Comparison of ENCODE assay signal across 8 mouse cellular contexts in genomic region chr1:52844782-52845665, GRCm38 (mm10). TPM values are rescaled to one million over a fixed set of nuclear protein-coding genes. Genes with fewer than 3 reads are reported as not detected.
A peak's percentile ranks its signal among the peaks of the same experiment; 100 is the strongest.
DNase-seq lines count a peak whose midpoint lies in the region; ATAC-seq and TF ChIP-seq lines count a peak whose summit lies in the region.

Gene Hibch (plus strand): TSS chr1:52844929.

- H3K27ac ChIP-seq in heart, embryonic 12.5 days (ENCODE audit: poor library complexity, severe bottlenecking), result peak within 1 kb of the TSS; percentile 80
- H3K27ac ChIP-seq in kidney, postnatal 0 days, result peak within 1 kb of the TSS; percentile 89
- H3K27ac ChIP-seq in liver, embryonic 11.5 days (ENCODE audit: low read depth, low read length), result peak within 1 kb of the TSS; percentile 65
- 0 out of 2 replicates have a peak within 1 kb of the TSS, but pooled peaks have one; percentile 27 for H3K27ac ChIP-seq in stomach, embryonic 14.5 days (ENCODE audit: low read length)

- no peaks in the 10 kb centered on the region for H3K27me3 ChIP-seq in heart, embryonic 12.5 days (replicated peaks)
- H3K27me3 ChIP-seq in kidney, postnatal 0 days (ENCODE audit: insufficient read depth, low read length), result no peaks in the 10 kb centered on the region
- H3K27me3 ChIP-seq in liver, embryonic 11.5 days (replicated peaks; ENCODE audit: control insufficient read depth, insufficient read depth, low read length), result no peaks in the 10 kb centered on the region
- H3K27me3 ChIP-seq in stomach, embryonic 14.5 days (ENCODE audit: control insufficient read depth, insufficient read depth, low read length), result no peaks in the 10 kb centered on the region

- peak within 1 kb of the TSS; percentile 78 for H3K4me2 ChIP-seq in heart, embryonic 12.5 days
- peak within 1 kb of the TSS; percentile 87 for H3K4me2 ChIP-seq in kidney, postnatal 0 days (ENCODE audit: low read length)
- H3K4me2 ChIP-seq in liver, embryonic 11.5 days, result peak within 1 kb of the TSS; percentile 83
- H3K4me2 ChIP-seq in stomach, embryonic 14.5 days (replicated peaks; ENCODE audit: low read depth, low read length), result peak within 1 kb of the TSS; percentile 72

- WGBS in heart, embryonic 12.5 days, result 2% methylated on average over 45 of the region's 45 CpGs
- 2% methylated on average over 45 of the region's 45 CpGs for WGBS in kidney, postnatal 0 days
- WGBS in liver, embryonic 11.5 days, result 2% methylated on average over 45 of the region's 45 CpGs
- WGBS in stomach, embryonic 14.5 days, result 3% methylated on average over 45 of the region's 45 CpGs

- 0 out of 2 replicates have a peak, but pooled peaks have one; percentile 6 for TF ChIP-seq CTCF in kidney, postnatal 0 days (IDR thresholded peaks at IDR 0.05; ENCODE audit: low read depth)

- ATAC-seq in erythroid progenitor cell, adult 5-6 weeks (replicated peaks; ENCODE audit: low FRiP score, poor library complexity, severe bottlenecking), result peak; percentile 96
- ATAC-seq in heart, embryonic 12.5 days (ENCODE audit: insufficient number of reproducible peaks, low FRiP score), result peak; percentile 100
- ATAC-seq in kidney, postnatal 0 days (replicated peaks; ENCODE audit: low FRiP score, low read depth), result peak; percentile 100
- peak; percentile 100 for ATAC-seq in liver, embryonic 11.5 days (replicated peaks; ENCODE audit: low FRiP score)
- ATAC-seq in stomach, embryonic 14.5 days (ENCODE audit: insufficient number of reproducible peaks, insufficient read depth, low FRiP score, low read depth), result peak; percentile 100

- H3K4me3 ChIP-seq in heart, embryonic 12.5 days, result peak within 1 kb of the TSS; percentile 68
- H3K4me3 ChIP-seq in kidney, postnatal 0 days (replicated peaks; ENCODE audit: low read depth, low read length), result peak within 1 kb of the TSS; percentile 59
- peak within 1 kb of the TSS; percentile 65 for H3K4me3 ChIP-seq in liver, embryonic 11.5 days (ENCODE audit: low read depth, low read length)
- peak within 1 kb of the TSS; percentile 56 for H3K4me3 ChIP-seq in stomach, embryonic 14.5 days (ENCODE audit: low read depth, low read length)

- peak; percentile 100 for DNase-seq in CD4-positive helper T cell, adult 2 months (ENCODE audit: low read depth, low spot score)
- peak; percentile 94 for DNase-seq in brain, embryonic 18.5 days (ENCODE audit: low read depth, low spot score)
- DNase-seq in kidney, postnatal 0 days (ENCODE audit: low spot score), result peak; percentile 99
- peak; percentile 97 for DNase-seq in liver, embryonic 11.5 days (ENCODE audit: low spot score)
- DNase-seq in naive thymus-derived CD4-positive, alpha-beta T cell, adult 2 months (ENCODE audit: low read depth), result peak; percentile 99

- H3K36me3 ChIP-seq in heart, embryonic 12.5 days, result no peaks in the 10 kb centered on the region
- H3K36me3 ChIP-seq in kidney, postnatal 0 days (ENCODE audit: insufficient read depth, low read length), result no peaks in the 10 kb centered on the region
- H3K36me3 ChIP-seq in liver, embryonic 11.5 days (ENCODE audit: control insufficient read depth, insufficient read depth, low read length), result no peaks in the 10 kb centered on the region
- no peaks in the 10 kb centered on the region for H3K36me3 ChIP-seq in stomach, embryonic 14.5 days (ENCODE audit: control insufficient read depth, insufficient read depth, low read length)

- H3K9ac ChIP-seq in heart, embryonic 12.5 days, result peak within 1 kb of the TSS; percentile 75
- peak within 1 kb of the TSS; percentile 77 for H3K9ac ChIP-seq in kidney, postnatal 0 days (ENCODE audit: low read depth, low read length)
- H3K9ac ChIP-seq in liver, embryonic 11.5 days (ENCODE audit: low read depth, low read length), result peak within 1 kb of the TSS; percentile 78
- H3K9ac ChIP-seq in stomach, embryonic 14.5 days (replicated peaks; ENCODE audit: low read depth, low read length), result peak within 1 kb of the TSS; percentile 64

- H3K9me3 ChIP-seq in heart, embryonic 12.5 days (replicated peaks), result no peaks in the 10 kb centered on the region
- no peaks in the 10 kb centered on the region for H3K9me3 ChIP-seq in kidney, postnatal 0 days (replicated peaks; ENCODE audit: low read length)
- H3K9me3 ChIP-seq in liver, embryonic 11.5 days (ENCODE audit: control insufficient read depth, low read length), result no peaks in the 10 kb centered on the region
- H3K9me3 ChIP-seq in stomach, embryonic 14.5 days (ENCODE audit: control insufficient read depth, low read depth, low read length), result no peaks in the 10 kb centered on the region

- H3K4me1 ChIP-seq in heart, embryonic 12.5 days (replicated peaks), result peaks cover 24% of the 10 kb centered on the region
- H3K4me1 ChIP-seq in kidney, postnatal 0 days (replicated peaks; ENCODE audit: insufficient read depth, low read length), result no peaks in the 10 kb centered on the region
- H3K4me1 ChIP-seq in liver, embryonic 11.5 days (replicated peaks; ENCODE audit: control insufficient read depth, insufficient read depth, low read length), result peaks cover 10% of the 10 kb centered on the region
- no peaks in the 10 kb centered on the region for H3K4me1 ChIP-seq in stomach, embryonic 14.5 days (ENCODE audit: control insufficient read depth, insufficient read depth, low read length)

RNA-seq across cellular contexts. Expression of gene Hibch, which starts in this region (rescaled TPM):
- total RNA-seq in erythroid progenitor cell, adult 5-6 weeks (2015; ENCODE audit: low replicate concordance), result 8.3 and 13.0 TPM in 2 replicates
- 10.5 and 20.8 TPM in 2 replicates for total RNA-seq in erythroid progenitor cell, adult 5-6 weeks (2017; ENCODE audit: low replicate concordance)
- 28.2 and 31.9 TPM in 2 replicates for polyA plus RNA-seq in heart, embryonic 12.5 days (2016; fragmentation: Nextera tagmentation; extraction: Ambion mirVana)
- 29.4 and 30.7 TPM in 2 replicates for polyA plus RNA-seq in kidney, postnatal 0 days (2015; fragmentation: Nextera tagmentation; extraction: Ambion mirVana)
- 27.7 and 28.4 TPM in 2 replicates for polyA plus RNA-seq in liver, embryonic 11.5 days (2014; fragmentation: Nextera tagmentation; extraction: Ambion mirVana)
- polyA plus RNA-seq in stomach, embryonic 14.5 days (2014; fragmentation: Nextera tagmentation; extraction: Ambion mirVana), result 22.7 and 24.1 TPM in 2 replicates

Comparison
In these comparisons a context has a peak if more than half of its experiments do, and no peak if none do; other contexts are left out.
1. Peak in every context shown above with its lines: DNase-seq, ATAC-seq, H3K4me3 ChIP-seq and H3K27ac ChIP-seq.
2. H3K27ac ChIP-seq: peak in every context shown above with its lines; median percentile 89 in kidney, postnatal 0 days; 80 in heart, embryonic 12.5 days; 65 in liver, embryonic 11.5 days; 27 in stomach, embryonic 14.5 days.